Mouse (Mus musculus) C3H10T1/2 (cell line): ENCODE measurements around the gene Cyp2a5. TPM values are rescaled to one million over a fixed set of nuclear protein-coding genes. Genes with fewer than 3 reads are reported as not detected.

ENCODE experiments used
- polyA plus RNA-seq, 2 experiments: library from polyadenylated mRNA; unstranded; fragments of >200 nt; fragmentation: generic; extraction: Trizol; gene quantifications; one replicate each; pipeline ENCODE4 v1.2.1; 2012; ENCODE audit warnings: missing spikeins in 2 of 2

Cyp2a5 gene
- polyA plus RNA-seq = not detected

DNA sequence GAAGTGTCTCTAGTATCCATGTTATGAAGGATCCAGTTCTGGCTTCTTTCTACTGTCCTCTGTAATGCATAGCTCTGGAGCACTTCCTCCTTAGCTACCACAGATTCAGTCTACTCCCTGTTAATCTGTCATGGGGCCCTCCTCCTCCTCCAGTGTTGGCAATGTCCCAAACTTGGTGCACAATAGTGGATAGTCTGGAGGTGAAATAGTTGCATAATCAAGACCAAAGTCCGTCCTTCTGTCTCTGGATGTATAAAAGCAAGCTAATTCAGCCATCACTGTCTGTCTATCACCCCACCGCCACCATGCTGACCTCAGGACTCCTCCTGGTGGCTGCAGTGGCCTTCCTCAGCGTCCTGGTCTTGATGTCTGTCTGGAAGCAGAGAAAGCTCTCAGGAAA, at the start of gene Cyp2a5:
TSS of gene Cyp2a5 (plus strand) at position 247 of the 400 bp plus-strand sequence.

DNA sequence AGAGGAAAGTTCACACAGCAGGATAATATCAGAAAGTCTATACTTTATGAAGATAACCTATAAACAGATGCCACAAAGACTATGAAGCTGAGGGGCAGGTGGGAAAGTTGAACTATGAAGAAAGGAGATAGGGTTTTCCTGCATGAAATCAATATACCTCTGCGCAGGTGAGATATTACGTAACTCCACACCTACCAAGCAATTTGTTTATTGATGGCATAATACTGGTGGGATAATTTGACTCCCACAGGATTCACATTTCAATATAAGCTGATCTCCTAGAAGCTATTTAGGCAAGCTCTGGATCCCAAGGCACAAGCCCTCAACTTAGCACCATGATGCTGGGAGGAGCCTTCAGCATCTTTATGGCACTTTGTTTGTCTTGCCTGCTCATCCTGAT, 26.5 kb upstream of the Cyp2a5 start, which contains the start of gene Cyp2g1:
TSS of gene Cyp2g1 (plus strand) at position 301 of the 400 bp plus-strand sequence.

Other genes starting within 250 kb of the Cyp2a5 start
- gene Vmn1r185, start 216.8 kb upstream of the Cyp2a5 start, polyA plus RNA-seq = not detected
- not detected for gene Cyp2b23, start 148.9 kb upstream of the Cyp2a5 start, polyA plus RNA-seq
- gene Cyp2b19, start 78.2 kb upstream of the Cyp2a5 start, polyA plus RNA-seq = not detected
- not detected for gene Cyp2g1, start 26.4 kb upstream of the Cyp2a5 start, polyA plus RNA-seq
- not detected for gene Cyp2a22, start 104.1 kb downstream of the Cyp2a5 start, polyA plus RNA-seq
- gene Cyp2a12, start 193.8 kb downstream of the Cyp2a5 start, polyA plus RNA-seq = not detected